12 mouse cellular contexts compared by ENCODE assay signal in the genomic region with DNA sequence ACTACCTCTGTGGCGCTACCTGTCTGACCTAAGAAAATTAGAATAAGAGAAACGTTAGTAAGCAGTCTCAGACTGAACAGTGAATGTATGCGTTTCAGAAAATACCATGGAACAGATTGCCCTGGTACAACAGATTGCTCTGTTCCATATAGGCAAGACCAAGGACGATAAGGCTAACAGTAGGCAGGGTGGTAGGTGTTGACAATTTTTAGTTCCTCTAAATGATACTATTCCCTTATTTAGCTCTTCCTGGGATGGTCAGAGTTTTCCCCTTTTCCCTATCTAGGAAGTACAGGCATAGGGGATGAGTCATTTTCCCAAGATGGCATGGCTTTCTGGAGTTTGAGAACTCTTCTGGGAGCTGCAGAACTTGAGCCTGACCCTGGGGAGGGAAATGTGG.
"Had no signal": no experiment of that assay in that cellular context is flagged by ENCODE, and none has a peak within 500 bp of the region (broad histone marks: within the 10 kb centered on the region; RNA-seq: fewer than 3 reads in every experiment).

No protein-coding gene starts in this region.

- ATAC-seq: intestine, postnatal 0 days had no signal

- DNase-seq: kidney, adult 8-10 months; kidney, postnatal 10 days; kidney, postnatal 36 days; layer of hippocampus, postnatal 36 days; lung, adult 18-20 months; lung, postnatal 10 days; lung, postnatal 4 days; retina, postnatal 1 day; right cerebral cortex, postnatal 4 days; thymus, adult 18-20 months; thymus, postnatal 4 days had no signal
